Mouse (Mus musculus) embryonic facial prominence, embryonic 13.5 days (tissue): ENCODE results near the gene Grb10. TPM values are rescaled to one million over a fixed set of nuclear protein-coding genes. Genes with fewer than 3 reads are reported as not detected.
A peak's percentile ranks its signal among the peaks of the same experiment; 100 is the strongest.

Experiments used
- ATAC-seq: fragments of 200-750 bp; cut with Nextera tagmentation; 2 replicates; pipeline ENCODE4 v1.8.0; 2017; ENCODE audit warnings: low read depth; ENCODE audit not compliant: insufficient number of reproducible peaks, insufficient read depth, low FRiP score, low TSS enrichment
- H3K27ac ChIP-seq: fragments of 300-500 bp; sonication (generic); 2 replicates; pipeline ENCODE4 v1.5.1; 2015; ENCODE audit warnings: moderate library complexity, mild to moderate bottlenecking, inconsistent platforms
- H3K27me3 ChIP-seq: fragments of 300-500 bp; sonication (generic); 2 replicates; pipeline ENCODE4 v1.6.1; 2015; ENCODE audit warnings: mild to moderate bottlenecking, inconsistent platforms
- H3K36me3 ChIP-seq: fragments of 300-500 bp; sonication (generic); 2 replicates; pipeline ENCODE4 v1.6.1; 2015; ENCODE audit warnings: mild to moderate bottlenecking, inconsistent platforms
- H3K4me1 ChIP-seq: fragments of 300-500 bp; sonication (generic); 2 replicates; pipeline ENCODE4 v1.6.1; 2015; ENCODE audit warnings: inconsistent platforms
- H3K4me2 ChIP-seq: fragments of 300-500 bp; sonication (generic); 2 replicates; pipeline ENCODE4 v1.6.1; 2015; ENCODE audit warnings: moderate library complexity, mild to moderate bottlenecking, inconsistent platforms
- H3K4me3 ChIP-seq: fragments of 300-500 bp; sonication (generic); 2 replicates; pipeline ENCODE4 v1.5.1; 2015; ENCODE audit warnings: mild to moderate bottlenecking, inconsistent platforms
- H3K9ac ChIP-seq: fragments of 300-500 bp; sonication (generic); 2 replicates; pipeline ENCODE4 v1.6.1; 2015; ENCODE audit warnings: mild to moderate bottlenecking, inconsistent platforms
- H3K9me3 ChIP-seq: fragments of 300-500 bp; sonication (generic); 2 replicates; pipeline ENCODE4 v1.6.1; 2016; ENCODE audit warnings: inconsistent platforms
- WGBS: fragments of 180-500 bp; shearing (Covaris S2); methylation state at CpG from one replicate; pipeline ENCODE4 v1.1.7; 2015; ENCODE audit warnings: mixed read lengths; 5-methylcytosine and 5-hydroxymethylcytosine counted together
- polyA plus RNA-seq: library from polyadenylated mRNA; unstranded; fragments of >200 nt; fragmentation: Nextera tagmentation; extraction: Ambion mirVana; gene quantifications from 2 replicates; pipeline ENCODE4 v1.2.1, GENCODE M21; 2015

Gene Grb10
- polyA plus RNA-seq, 1 experiment from 2014 or later, result 444 TPM

DNA sequence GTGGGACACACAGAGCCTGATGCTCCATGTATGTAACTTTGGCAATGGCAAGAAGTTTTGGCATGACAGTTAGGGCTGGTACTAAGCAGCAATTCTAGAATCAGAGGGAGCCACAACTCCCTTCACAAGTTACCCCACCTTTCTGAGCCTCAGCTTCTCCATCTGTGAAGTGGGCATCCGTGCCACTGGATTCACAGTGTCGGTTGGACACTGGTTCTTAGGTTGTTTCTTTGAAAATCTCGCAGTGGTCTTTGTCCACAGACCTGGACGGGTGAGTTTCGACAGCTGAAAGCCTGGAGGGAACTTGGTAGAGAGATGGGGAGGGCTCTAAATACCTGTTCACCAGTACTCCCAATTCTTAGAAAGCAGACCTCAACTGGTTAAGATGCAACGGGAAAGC, 83.9 kb downstream of the Grb10 start:
- H3K27ac ChIP-seq, result peak overlapping the region; percentile 95
- peak overlapping the region; percentile 51; the same call in 1 of the 2 replicates for H3K9ac ChIP-seq
- ATAC-seq, result no peak
- no peak overlapping the region for H3K4me2 ChIP-seq
- peaks cover 67% of the 10 kb centered on the region for H3K4me1 ChIP-seq
- peaks cover 29% of the 10 kb centered on the region for H3K36me3 ChIP-seq
- no peak overlapping the region for H3K4me3 ChIP-seq
- no peaks in the 10 kb centered on the region for H3K9me3 ChIP-seq
- no peaks in the 10 kb centered on the region for H3K27me3 ChIP-seq
- 87% methylated on average over 6 of the region's 6 CpGs for WGBS

DNA sequence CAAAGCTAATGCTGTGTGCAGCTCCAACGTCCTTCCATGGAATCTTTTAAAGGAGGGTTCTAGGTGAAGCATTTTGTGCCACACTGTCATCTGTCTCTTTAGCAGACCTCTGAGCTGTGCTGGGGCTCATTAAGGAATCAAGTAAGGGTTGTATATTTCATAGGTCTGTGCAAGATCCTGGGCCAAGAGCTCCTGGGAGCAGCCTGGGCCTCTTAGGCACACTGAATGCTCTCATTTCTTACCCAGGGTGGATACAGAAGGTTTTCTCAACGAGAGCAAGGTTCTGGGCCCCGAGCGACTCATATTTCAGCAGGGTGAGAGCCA, 84.4 kb downstream of the Grb10 start:
- ATAC-seq, result peak; percentile 44; the same call in 1 of the 2 replicates
- no peaks in the 10 kb centered on the region for H3K27me3 ChIP-seq
- peaks cover 30% of the 10 kb centered on the region for H3K36me3 ChIP-seq
- WGBS, result 50% methylated on average over 4 of the region's 4 CpGs
- peak overlapping the region; percentile 51 for H3K9ac ChIP-seq
- peaks cover 69% of the 10 kb centered on the region for H3K4me1 ChIP-seq
- H3K9me3 ChIP-seq, result no peaks in the 10 kb centered on the region
- no peak overlapping the region for H3K4me3 ChIP-seq
- H3K4me2 ChIP-seq, result no peak overlapping the region
- H3K27ac ChIP-seq, result peak overlapping the region; percentile 95

DNA sequence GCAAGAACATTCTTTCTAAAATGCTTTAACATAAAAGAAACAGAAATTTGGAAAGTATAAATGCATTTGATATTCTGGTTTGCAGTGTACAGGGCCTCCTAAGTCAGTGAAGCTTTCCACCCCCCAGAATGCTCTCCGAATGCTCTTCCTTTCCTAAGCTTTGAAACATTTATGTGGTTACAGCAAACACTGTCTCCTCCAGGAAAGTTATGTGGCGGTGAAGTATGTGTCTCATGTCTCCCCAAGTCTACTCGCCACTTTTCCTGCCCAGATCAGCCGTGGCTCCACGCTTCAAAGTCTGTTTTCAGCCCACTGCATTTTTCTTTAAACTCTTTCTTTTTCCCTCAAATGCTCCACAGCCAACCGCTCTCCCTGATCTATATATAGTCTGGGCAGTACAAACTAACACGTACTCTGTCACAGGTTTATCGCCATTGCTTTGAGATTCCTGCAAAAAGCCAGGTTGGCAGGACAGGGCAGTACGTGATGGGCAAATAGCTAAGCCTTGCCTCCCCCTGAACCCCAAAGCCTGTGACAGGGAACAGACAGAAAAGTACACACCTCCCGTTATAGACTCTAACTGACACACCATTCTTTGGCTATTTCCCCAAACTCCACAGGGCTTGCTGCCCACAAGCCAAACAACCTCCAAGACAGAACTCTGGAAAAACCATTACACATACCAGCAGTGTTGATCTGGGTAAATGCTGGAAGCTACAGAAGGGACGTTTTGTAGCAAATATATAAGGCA, 84.9 kb downstream of the Grb10 start:
- H3K9ac ChIP-seq, result peak overlapping the region; percentile 51
- peaks cover 72% of the 10 kb centered on the region for H3K4me1 ChIP-seq
- H3K9me3 ChIP-seq, result no peaks in the 10 kb centered on the region
- peak; percentile 20 for ATAC-seq
- peak overlapping the region; percentile 95 for H3K27ac ChIP-seq
- 37% methylated on average over 11 of the region's 11 CpGs for WGBS
- no peak overlapping the region for H3K4me3 ChIP-seq
- no peak overlapping the region for H3K4me2 ChIP-seq
- H3K36me3 ChIP-seq, result peaks cover 30% of the 10 kb centered on the region
- H3K27me3 ChIP-seq, result no peaks in the 10 kb centered on the region

- H3K27me3 ChIP-seq, result no peaks in the 10 kb centered on the region
- H3K4me3 ChIP-seq, result no peak overlapping the region
- H3K36me3 ChIP-seq, result peaks cover 30% of the 10 kb centered on the region
- H3K9me3 ChIP-seq, result no peaks in the 10 kb centered on the region
- H3K4me2 ChIP-seq, result no peak overlapping the region
- 79% methylated on average over 1 of the region's 1 CpGs for WGBS
- H3K27ac ChIP-seq, result peak overlapping the region; percentile 95
- H3K4me1 ChIP-seq, result peaks cover 80% of the 10 kb centered on the region
- ATAC-seq, result no peak
- H3K9ac ChIP-seq, result no peak overlapping the region
These were observed 85.9 kb downstream of the Grb10 start for GRCm38 (mm10) chr11:11952569-11952968.

DNA sequence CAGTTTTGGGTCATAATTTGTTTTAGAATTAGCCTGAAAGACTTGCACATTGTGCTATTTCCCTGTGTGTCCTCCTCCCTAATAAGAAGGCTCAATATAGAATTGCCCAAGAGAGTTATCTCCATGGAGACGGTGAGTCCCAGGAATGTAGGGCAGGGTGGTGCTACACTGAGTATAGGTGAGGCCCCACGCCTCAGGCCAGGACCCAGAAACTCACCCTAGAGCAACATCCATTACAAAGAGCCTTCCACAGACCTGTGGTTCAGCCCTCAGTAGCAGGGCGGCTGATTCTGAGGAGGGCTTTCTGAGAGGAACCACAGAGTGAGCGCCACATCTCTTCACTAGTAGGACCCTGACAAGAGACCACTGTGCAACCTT, 89.5 kb downstream of the Grb10 start:
- Histone ChIP-seq H3K27ac (peak overlapping the region; percentile 98), H3K36me3 (peaks cover 43% of the 10 kb centered on the region), H3K4me1 (peaks cover 65% of the 10 kb centered on the region), H3K4me3 (no peak overlapping the region), H3K27me3 (no peaks in the 10 kb centered on the region), H3K9ac (no peak overlapping the region), H3K4me2 (0 out of 2 replicates have a peak overlapping the region, but pooled peaks have one; percentile 25), H3K9me3 (no peaks in the 10 kb centered on the region)
- WGBS, result 58% methylated on average over 4 of the region's 4 CpGs
- ATAC-seq, result no peak

- peaks cover 60% of the 10 kb centered on the region for H3K4me1 ChIP-seq
- H3K27ac ChIP-seq, result peak overlapping the region; percentile 98
- no peaks in the 10 kb centered on the region for H3K9me3 ChIP-seq
- ATAC-seq, result peak; percentile 88
- H3K4me3 ChIP-seq, result no peak overlapping the region
- H3K36me3 ChIP-seq, result peaks cover 48% of the 10 kb centered on the region
- H3K9ac ChIP-seq, result peak overlapping the region; percentile 58; the same call in 1 of the 2 replicates
- 14% methylated on average over 9 of the region's 9 CpGs for WGBS
- no peaks in the 10 kb centered on the region for H3K27me3 ChIP-seq
- peak overlapping the region; percentile 25 for H3K4me2 ChIP-seq
These were observed 90.0 kb downstream of the Grb10 start for GRCm38 (mm10) chr11:11948321-11948987.

GRCm38 (mm10) chr11:11947857-11948256, 90.6 kb downstream of the Grb10 start:
- Histone ChIP-seq H3K36me3 (peaks cover 51% of the 10 kb centered on the region), H3K4me1 (peaks cover 54% of the 10 kb centered on the region)
- WGBS, result 35% methylated on average over 5 of the region's 5 CpGs

GRCm38 (mm10) chr11:11945766-11946165, 92.7 kb downstream of the Grb10 start:
- Histone ChIP-seq H3K4me1 (peaks cover 42% of the 10 kb centered on the region), H3K27me3 (no peaks in the 10 kb centered on the region), H3K27ac (no peak overlapping the region), H3K4me2 (no peak overlapping the region), H3K9ac (no peak overlapping the region), H3K4me3 (no peak overlapping the region), H3K36me3 (peaks cover 55% of the 10 kb centered on the region), H3K9me3 (no peaks in the 10 kb centered on the region)
- no peak for ATAC-seq
- 87% methylated on average over 4 of the region's 4 CpGs for WGBS

More at GRCm38 (mm10) chr11:11947857-11948256, 90.6 kb downstream of the Grb10 start:
- Histone ChIP-seq H3K4me2 (peak overlapping the region; percentile 25; the same call in 1 of the 2 replicates), H3K9me3 (no peaks in the 10 kb centered on the region), H3K27me3 (no peaks in the 10 kb centered on the region), H3K27ac (peak overlapping the region; percentile 98), H3K9ac (peak overlapping the region; percentile 58; the same call in 1 of the 2 replicates), H3K4me3 (no peak overlapping the region)
- no peak for ATAC-seq

DNA sequence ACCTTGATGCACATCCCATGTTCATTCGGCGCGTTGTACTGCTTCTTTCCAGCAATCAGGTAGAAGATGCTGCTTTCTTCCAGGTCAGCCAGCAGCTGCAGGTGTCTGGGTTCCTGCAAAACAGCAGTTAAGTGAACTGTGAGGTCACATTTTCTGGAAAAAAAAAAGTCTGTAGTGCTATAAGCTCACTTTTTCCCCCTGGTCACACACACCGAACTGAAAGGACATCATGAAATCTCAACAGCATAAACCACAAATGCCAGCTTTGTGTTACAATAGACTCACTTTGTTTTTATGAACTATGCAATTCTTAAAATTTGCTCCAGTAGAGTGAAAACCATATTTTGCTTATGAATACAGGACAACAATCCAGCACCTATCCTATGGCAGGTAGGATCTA, 93.7 kb downstream of the Grb10 start:
- Histone ChIP-seq H3K4me3 (no peak overlapping the region), H3K4me2 (no peak overlapping the region), H3K36me3 (peaks cover 51% of the 10 kb centered on the region), H3K27ac (no peak overlapping the region), H3K27me3 (no peaks in the 10 kb centered on the region), H3K9me3 (no peaks in the 10 kb centered on the region), H3K4me1 (peaks cover 35% of the 10 kb centered on the region), H3K9ac (no peak overlapping the region)
- WGBS, result 93% methylated on average over 4 of the region's 4 CpGs
- no peak for ATAC-seq

DNA sequence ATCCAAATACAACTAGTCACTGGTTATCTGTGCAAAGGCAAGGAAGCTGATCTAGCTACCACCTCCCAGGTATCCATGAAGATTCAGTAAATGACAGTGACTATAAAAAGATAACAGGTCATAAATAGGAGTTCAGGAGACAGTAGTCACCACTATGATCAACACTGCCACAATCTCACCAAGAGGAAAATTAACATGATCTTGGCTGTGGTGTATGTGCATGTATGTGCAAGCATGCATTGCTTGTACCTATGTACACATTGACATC, 94.5 kb downstream of the Grb10 start:
- Histone ChIP-seq H3K4me1 (peaks cover 32% of the 10 kb centered on the region), H3K9me3 (no peaks in the 10 kb centered on the region), H3K9ac (no peak overlapping the region), H3K27me3 (no peaks in the 10 kb centered on the region), H3K4me2 (no peak overlapping the region), H3K4me3 (no peak overlapping the region), H3K27ac (no peak overlapping the region), H3K36me3 (peaks cover 53% of the 10 kb centered on the region)
- no peak for ATAC-seq

DNA sequence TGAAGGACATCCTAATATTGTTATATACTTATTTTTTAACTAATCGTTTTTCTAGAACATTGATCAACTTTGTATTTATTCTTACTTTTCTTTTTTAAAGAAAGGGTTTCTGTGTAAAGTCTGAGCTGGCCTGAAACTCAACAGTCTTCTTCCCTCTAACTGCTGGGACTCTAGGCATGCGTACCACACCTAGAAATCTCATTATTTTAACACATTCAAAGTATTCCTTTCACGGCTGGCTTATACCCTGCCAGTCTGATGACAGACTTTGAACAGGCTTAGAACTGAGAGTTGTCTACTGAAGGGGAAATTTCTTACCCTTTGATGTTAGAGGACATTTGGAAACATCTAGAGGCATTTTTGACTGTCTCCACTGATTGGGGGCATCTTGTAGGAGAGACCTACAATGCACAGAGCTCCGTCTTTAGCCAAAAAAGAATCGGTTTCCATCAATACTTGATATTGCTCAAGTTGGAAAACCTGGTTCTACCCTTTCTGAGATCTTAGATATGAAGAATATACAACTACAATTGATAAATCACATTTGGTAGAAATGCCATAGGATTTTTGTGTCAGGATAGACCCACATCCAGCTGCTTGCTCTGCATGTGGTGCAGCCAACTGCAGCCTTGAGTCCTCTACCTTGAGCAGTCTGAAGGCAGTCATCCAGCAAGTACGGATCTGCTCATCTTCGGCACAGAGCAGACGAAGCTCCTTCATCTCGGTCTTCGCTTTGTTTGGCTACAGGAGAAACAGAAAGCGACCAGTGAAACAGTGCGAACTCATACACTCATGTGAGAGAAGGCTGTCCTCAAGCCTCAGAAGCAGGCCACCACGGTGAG, 95.0 kb downstream of the Grb10 start:
- Histone ChIP-seq H3K36me3 (peaks cover 59% of the 10 kb centered on the region), H3K4me1 (peaks cover 27% of the 10 kb centered on the region), H3K4me3 (no peak overlapping the region), H3K9ac (no peak overlapping the region), H3K9me3 (no peaks in the 10 kb centered on the region), H3K4me2 (no peak overlapping the region), H3K27ac (peak overlapping the region; percentile 85), H3K27me3 (no peaks in the 10 kb centered on the region)
- 84% methylated on average over 13 of the region's 13 CpGs for WGBS
- ATAC-seq, result no peak
